Comparison of ENCODE assay signal across 8 mouse cellular contexts in genomic region chr6:47830104-47831078, GRCm38 (mm10). TPM values are rescaled to one million over a fixed set of nuclear protein-coding genes. Genes with fewer than 3 reads are reported as not detected.
DNase-seq lines count a peak whose midpoint lies in the region; ATAC-seq lines count a peak whose summit lies in the region.

Gene Zfp786, minus strand, starts transcription at chr6:47830867.

- no peaks in the 10 kb centered on the region for H3K27me3 ChIP-seq in intestine, embryonic 14.5 days (replicated peaks; ENCODE audit: control insufficient read depth, insufficient read depth, low read length)

- WGBS in intestine, embryonic 14.5 days: 2% methylated on average over 64 of the region's 64 CpGs

- H3K36me3 ChIP-seq in intestine, embryonic 14.5 days (ENCODE audit: control insufficient read depth, insufficient read depth, low read length): 0 out of 2 replicates have a peak, but pooled peaks cover 6% of the 10 kb centered on the region

- H3K9me3 ChIP-seq in intestine, embryonic 14.5 days (ENCODE audit: control insufficient read depth, low read length): no peaks in the 10 kb centered on the region

- ATAC-seq in intestine, embryonic 14.5 days (replicated peaks; ENCODE audit: low FRiP score, low TSS enrichment, low read depth): peak; percentile 91
- ATAC-seq in megakaryocyte progenitor cell, adult 5-6 weeks (replicated peaks; ENCODE audit: poor library complexity): peak; percentile 93

- H3K4me2 ChIP-seq in intestine, embryonic 14.5 days (ENCODE audit: low read length): peak within 1 kb of the TSS; percentile 44

- H3K9ac ChIP-seq in intestine, embryonic 14.5 days (ENCODE audit: low read length): peak within 1 kb of the TSS; percentile 85

- intact Hi-C loops in gastrocnemius, postnatal 14 days (cut with DNase I; ENCODE audit: low total_unique reads): loop anchor here (5.0 kb wide), 1 partner anchor 33 kb away; no protein-coding TSS in a partner anchor
- intact Hi-C loops in left cerebral cortex, postnatal 10 days (cut with DNase I): loop anchor here (5.0 kb wide), 1 partner anchor 33 kb away; no protein-coding TSS in a partner anchor

- peak; percentile 87 for DNase-seq in adipocyte (ENCODE audit: low spot score)
- peak; percentile 93 for DNase-seq in embryo, embryonic 10 days (ENCODE audit: low spot score)
- DNase-seq in gastrocnemius, postnatal 14 days: peak; percentile 94
- peak; percentile 94 for DNase-seq in intestine, embryonic 14.5 days (ENCODE audit: low spot score)
- DNase-seq in left cerebral cortex, postnatal 10 days (ENCODE audit: extremely low spot score in 1 of 2, low spot score in 2 of 2): peak; percentile 90 to 96
- peak; percentile 94 to 96 for DNase-seq in right cerebral cortex, postnatal 10 days (ENCODE audit: low spot score in 2 of 2)
- peak; percentile 93 for DNase-seq in urinary bladder, postnatal 14 days (ENCODE audit: low spot score)

- peak within 1 kb of the TSS; percentile 75 for H3K27ac ChIP-seq in intestine, embryonic 14.5 days (ENCODE audit: low read depth)

- H3K4me3 ChIP-seq in intestine, embryonic 14.5 days (ENCODE audit: low read depth, low read length): peak within 1 kb of the TSS; percentile 76

- H3K4me1 ChIP-seq in intestine, embryonic 14.5 days (replicated peaks; ENCODE audit: control insufficient read depth, insufficient read depth, low read length): peaks cover 4% of the 10 kb centered on the region; the same call in 1 of the 2 replicates

RNA-seq across cellular contexts. Expression of gene Zfp786, which starts in this region (rescaled TPM):
- total RNA-seq in gastrocnemius, postnatal 14 days (2021): under 1 TPM; 0.27 to 0.55 TPM
- 3.5 and 3.6 TPM in 2 replicates for polyA plus RNA-seq in intestine, embryonic 14.5 days (2014; fragmentation: Nextera tagmentation; extraction: Ambion mirVana)
- 1 to 10 TPM; 6.1 to 6.6 TPM for total RNA-seq in left cerebral cortex, postnatal 10 days (2021)
- 0.81 and 1.5 TPM in 2 replicates for total RNA-seq in megakaryocyte progenitor cell, adult 5-6 weeks (2015)
- total RNA-seq in megakaryocyte progenitor cell, adult 5-6 weeks (2017): 2.3 and 2.7 TPM in 2 replicates

Comparison
In these comparisons a context has a peak if more than half of its experiments do, and no peak if none do; other contexts are left out.
1. Peak in every context shown above with its lines: DNase-seq, ATAC-seq, H3K4me3 ChIP-seq and H3K27ac ChIP-seq.
2. Peak in DNase-seq in gastrocnemius, postnatal 14 days; RNA of the gene not detected or under 1 TPM.